Mouse (Mus musculus): ENCODE results near the gene Rnf220.

The Rnf220 gene

GRCm38 (mm10) chr4:117434336-117434735, 62.5 kb downstream of the Rnf220 start:
- DNase-seq = no peak

- DNase-seq = no peak
Measured at GRCm38 (mm10) chr4:117429604-117430003, 67.2 kb downstream of the Rnf220 start.

- DNase-seq = no peak
Measured at GRCm38 (mm10) chr4:117427540-117427939, 69.3 kb downstream of the Rnf220 start.

- no peak for DNase-seq
Measured at GRCm38 (mm10) chr4:117421077-117421476, 75.8 kb downstream of the Rnf220 start.

- DNase-seq = no peak
Measured at GRCm38 (mm10) chr4:117416827-117417226, 80.0 kb downstream of the Rnf220 start.

GRCm38 (mm10) chr4:117410049-117410410, 86.8 kb downstream of the Rnf220 start:
- no peak for DNase-seq

- peak; percentile 8 to 24 for DNase-seq
Measured at GRCm38 (mm10) chr4:117409144-117410048, 87.5 kb downstream of the Rnf220 start.

GRCm38 (mm10) chr4:117407945-117408344, 88.9 kb downstream of the Rnf220 start:
- DNase-seq = no peak

- peak; percentile 11 to 38 for DNase-seq
Measured at GRCm38 (mm10) chr4:117405999-117406398, 90.9 kb downstream of the Rnf220 start.

GRCm38 (mm10) chr4:117405211-117405610, 91.6 kb downstream of the Rnf220 start:
- DNase-seq = no peak

- no peak for DNase-seq
Measured at GRCm38 (mm10) chr4:117403411-117403810, 93.4 kb downstream of the Rnf220 start.

- no peak for DNase-seq
Measured at GRCm38 (mm10) chr4:117397128-117397527, 99.7 kb downstream of the Rnf220 start.

GRCm38 (mm10) chr4:117393027-117393426, 103.8 kb downstream of the Rnf220 start:
- DNase-seq = no peak

- no peak for DNase-seq
Measured at GRCm38 (mm10) chr4:117392391-117392790, 104.5 kb downstream of the Rnf220 start.

GRCm38 (mm10) chr4:117391966-117392365, 104.9 kb downstream of the Rnf220 start:
- no peak for DNase-seq

GRCm38 (mm10) chr4:117390850-117391795, 105.7 kb downstream of the Rnf220 start:
- no peak for DNase-seq

- peak in 1 of 2 experiments; percentile 6 for DNase-seq
Measured at GRCm38 (mm10) chr4:117389264-117390054, 107.4 kb downstream of the Rnf220 start.

GRCm38 (mm10) chr4:117385247-117385646, 111.6 kb downstream of the Rnf220 start:
- no peak for DNase-seq

- DNase-seq = no peak
Measured at GRCm38 (mm10) chr4:117381846-117382245, 115.0 kb downstream of the Rnf220 start.

- no peak for DNase-seq
Measured at GRCm38 (mm10) chr4:117380558-117380935, 116.3 kb downstream of the Rnf220 start.

- DNase-seq = no peak
Measured at GRCm38 (mm10) chr4:117379803-117380557, 116.9 kb downstream of the Rnf220 start.

- DNase-seq = no peak
Measured at GRCm38 (mm10) chr4:117374078-117374540, 122.7 kb downstream of the Rnf220 start.

All from cerebellum, adult 18-20 months (tissue).